Mouse (Mus musculus): ENCODE measurements around the gene Epha4. TPM values are rescaled to one million over a fixed set of nuclear protein-coding genes. Genes with fewer than 3 reads are reported as not detected.

The Epha4 gene
- polyA plus RNA-seq, 1 experiment from 2014 or later, result 63.6 TPM

- H3K27me3 ChIP-seq, result no peaks in the 10 kb centered on the region
- no peaks in the 10 kb centered on the region for H3K36me3 ChIP-seq
- H3K4me3 ChIP-seq, result no peak overlapping the region
- H3K4me1 ChIP-seq, result peaks cover 20% of the 10 kb centered on the region
- ATAC-seq (ENCODE audit: insufficient number of reproducible peaks, insufficient read depth, low FRiP score, low TSS enrichment), result no peak
- 64% methylated on average over 7 of the region's 7 CpGs for WGBS
- H3K4me2 ChIP-seq (replicated peaks), result no peak overlapping the region
- H3K9me3 ChIP-seq, result no peaks in the 10 kb centered on the region
- no peak overlapping the region for H3K27ac ChIP-seq
- H3K9ac ChIP-seq, result no peak overlapping the region
These were observed 178.0 kb downstream of the Epha4 start for GRCm38 (mm10) chr1:77336937-77337336.

GRCm38 (mm10) chr1:77318597-77319127 is 196.2 kb downstream of the Epha4 start:
- no peak overlapping the region for H3K27ac ChIP-seq
- no peaks in the 10 kb centered on the region for H3K27me3 ChIP-seq
- H3K4me2 ChIP-seq (replicated peaks), result no peak overlapping the region
- ATAC-seq (ENCODE audit: insufficient number of reproducible peaks, insufficient read depth, low FRiP score, low TSS enrichment), result no peak
- H3K9me3 ChIP-seq, result no peaks in the 10 kb centered on the region
- H3K36me3 ChIP-seq, result no peaks in the 10 kb centered on the region
- no peak overlapping the region for H3K9ac ChIP-seq
- WGBS, result 78% methylated on average over 4 of the region's 4 CpGs
- H3K4me3 ChIP-seq, result no peak overlapping the region
- H3K4me1 ChIP-seq, result peaks cover 3% of the 10 kb centered on the region; the same call in 1 of the 2 replicates

Small RNAs within 50 kb of the gene (microRNA-seq; reads per million reads assigned to microRNA genes)
- not detected for gene Mir6352
